Mouse (Mus musculus) embryonic facial prominence, embryonic 15.5 days (tissue): ENCODE measurements around the gene Art3. TPM values are rescaled to one million over a fixed set of nuclear protein-coding genes. Genes with fewer than 3 reads are reported as not detected.

Source experiments
- ATAC-seq: fragments of 200-750 bp; cut with Nextera tagmentation; 2 replicates; pipeline ENCODE4 v1.8.0; 2017; ENCODE audit warnings: low read depth, moderate TSS enrichment; ENCODE audit not compliant: insufficient number of reproducible peaks, low FRiP score, low TSS enrichment
- H3K27ac ChIP-seq: fragments of 300-500 bp; sonication (generic); replicated peaks from 2 replicates; pipeline ENCODE4 v1.5.1; 2015; ENCODE audit warnings: mild to moderate bottlenecking, inconsistent platforms
- H3K27me3 ChIP-seq: fragments of 300-500 bp; sonication (generic); 2 replicates; pipeline ENCODE4 v1.6.1; 2015; ENCODE audit warnings: inconsistent platforms
- H3K36me3 ChIP-seq: fragments of 300-500 bp; sonication (generic); 2 replicates; pipeline ENCODE4 v1.6.1; 2015; ENCODE audit warnings: mild to moderate bottlenecking, inconsistent platforms
- H3K4me1 ChIP-seq: fragments of 300-500 bp; sonication (generic); 2 replicates; pipeline ENCODE4 v1.6.1; 2015; ENCODE audit warnings: inconsistent platforms
- H3K4me2 ChIP-seq: fragments of 300-500 bp; sonication (generic); replicated peaks from 2 replicates; pipeline ENCODE4 v1.6.1; 2015; ENCODE audit warnings: mild to moderate bottlenecking, inconsistent platforms
- H3K4me3 ChIP-seq: fragments of 300-500 bp; sonication (generic); replicated peaks from 2 replicates; pipeline ENCODE4 v1.5.1; 2015; ENCODE audit warnings: mild to moderate bottlenecking, inconsistent platforms
- H3K9ac ChIP-seq: fragments of 300-500 bp; sonication (generic); 2 replicates; pipeline ENCODE4 v1.6.1; 2015; ENCODE audit warnings: inconsistent platforms
- H3K9me3 ChIP-seq: fragments of 300-500 bp; sonication (generic); replicated peaks from 2 replicates; pipeline ENCODE4 v1.6.1; 2016; ENCODE audit warnings: inconsistent platforms
- WGBS: fragments of 180-500 bp; shearing (Covaris S2); methylation state at CpG from one replicate; pipeline ENCODE4 v1.1.7; 2015; 5-methylcytosine and 5-hydroxymethylcytosine counted together
- polyA plus RNA-seq: library from polyadenylated mRNA; unstranded; fragments of >200 nt; fragmentation: Nextera tagmentation; extraction: Ambion mirVana; gene quantifications from 2 replicates; pipeline ENCODE4 v1.2.1, GENCODE M21; 2015

Art3 gene
- polyA plus RNA-seq, 1 experiment from 2014 or later: 4.9 TPM

- no peak overlapping the region; the same call in 1 of the 2 replicates for H3K27ac ChIP-seq
- H3K4me3 ChIP-seq: peak overlapping the region; percentile 92
- WGBS: 1% methylated on average over 12 of the region's 12 CpGs
- no peak for ATAC-seq
- H3K36me3 ChIP-seq: peaks cover 5% of the 10 kb centered on the region; the same call in 1 of the 2 replicates
- H3K27me3 ChIP-seq: no peaks in the 10 kb centered on the region
- peak overlapping the region; percentile 85 for H3K9ac ChIP-seq
- H3K9me3 ChIP-seq: no peaks in the 10 kb centered on the region
- peaks cover 10% of the 10 kb centered on the region; the same call in 1 of the 2 replicates for H3K4me1 ChIP-seq
- peak overlapping the region; percentile 58 for H3K4me2 ChIP-seq
These were observed 102.4 kb downstream of the Art3 start for GRCm38 (mm10) chr5:92434070-92434469.

- Histone ChIP-seq H3K27ac (peak overlapping the region; percentile 86), H3K9ac (peak overlapping the region; percentile 85), H3K36me3 (peaks cover 4% of the 10 kb centered on the region; the same call in 1 of the 2 replicates), H3K4me3 (peak overlapping the region; percentile 92), H3K27me3 (no peaks in the 10 kb centered on the region), H3K4me2 (peak overlapping the region; percentile 58), H3K4me1 (peaks cover 10% of the 10 kb centered on the region; the same call in 1 of the 2 replicates), H3K9me3 (no peaks in the 10 kb centered on the region)
- WGBS: 0% methylated on average over 39 of the region's 39 CpGs
- ATAC-seq: peak; percentile 56
These were observed 103.0 kb downstream of the Art3 start for GRCm38 (mm10) chr5:92434571-92434985.

GRCm38 (mm10) chr5:92435025-92435584 lies 103.5 kb downstream of the Art3 start, which contains the start of gene Nup54:
Gene Nup54, minus strand, starts transcription at chr5:92435219.
- Histone ChIP-seq H3K27me3 (no peaks in the 10 kb centered on the region), H3K27ac (peak within 1 kb of the TSS; percentile 86), H3K4me3 (peak within 1 kb of the TSS; percentile 92), H3K4me1 (peaks cover 10% of the 10 kb centered on the region; the same call in 1 of the 2 replicates), H3K9me3 (no peaks in the 10 kb centered on the region), H3K9ac (peak within 1 kb of the TSS; percentile 85), H3K4me2 (peak within 1 kb of the TSS; percentile 58), H3K36me3 (peaks cover 4% of the 10 kb centered on the region; the same call in 1 of the 2 replicates)
- 1% methylated on average over 34 of the region's 34 CpGs for WGBS
- ATAC-seq: peak; percentile 99

- Histone ChIP-seq H3K4me3 (no peak overlapping the region), H3K4me1 (peaks cover 5% of the 10 kb centered on the region; the same call in 1 of the 2 replicates), H3K36me3 (peaks cover 2% of the 10 kb centered on the region; the same call in 1 of the 2 replicates), H3K4me2 (no peak overlapping the region), H3K9me3 (no peaks in the 10 kb centered on the region), H3K27me3 (no peaks in the 10 kb centered on the region), H3K27ac (no peak overlapping the region), H3K9ac (no peak overlapping the region)
- 92% methylated on average over 8 of the region's 8 CpGs for whole genome bisulfite sequencing
- ATAC-seq: no peak
These were observed 106.9 kb downstream of the Art3 start for GRCm38 (mm10) chr5:92438540-92438939.

GRCm38 (mm10) chr5:92441494-92441893 lies 109.9 kb downstream of the Art3 start:
- Histone ChIP-seq H3K4me3 (no peak overlapping the region), H3K27ac (no peak overlapping the region), H3K9ac (no peak overlapping the region), H3K4me2 (no peak overlapping the region), H3K4me1 (no peaks in the 10 kb centered on the region), H3K36me3 (peaks cover 16% of the 10 kb centered on the region), H3K9me3 (no peaks in the 10 kb centered on the region), H3K27me3 (no peaks in the 10 kb centered on the region)
- no peak for ATAC-seq
- WGBS: 74% methylated on average over 5 of the region's 5 CpGs

- Histone ChIP-seq H3K4me1 (no peaks in the 10 kb centered on the region), H3K27ac (no peak overlapping the region), H3K36me3 (peaks cover 30% of the 10 kb centered on the region), H3K4me3 (no peak overlapping the region), H3K27me3 (no peaks in the 10 kb centered on the region), H3K4me2 (no peak overlapping the region), H3K9ac (no peak overlapping the region), H3K9me3 (no peaks in the 10 kb centered on the region)
- no peak for ATAC-seq
- WGBS: 87% methylated on average over 7 of the region's 7 CpGs
These were observed 111.3 kb downstream of the Art3 start for GRCm38 (mm10) chr5:92442914-92443313.

GRCm38 (mm10) chr5:92445016-92445415 lies 113.4 kb downstream of the Art3 start:
- H3K27me3 ChIP-seq: no peaks in the 10 kb centered on the region
- H3K36me3 ChIP-seq: peaks cover 50% of the 10 kb centered on the region
- H3K9me3 ChIP-seq: no peaks in the 10 kb centered on the region
- no peaks in the 10 kb centered on the region for H3K4me1 ChIP-seq
- no peak overlapping the region for H3K9ac ChIP-seq
- no peak overlapping the region for H3K4me3 ChIP-seq
- no peak overlapping the region for H3K4me2 ChIP-seq
- ATAC-seq: no peak
- WGBS: 88% methylated on average over 2 of the region's 2 CpGs
- no peak overlapping the region for H3K27ac ChIP-seq

- no peak overlapping the region for H3K9ac ChIP-seq
- H3K27ac ChIP-seq: no peak overlapping the region
- H3K4me2 ChIP-seq: no peak overlapping the region
- no peaks in the 10 kb centered on the region for H3K27me3 ChIP-seq
- no peaks in the 10 kb centered on the region for H3K9me3 ChIP-seq
- H3K4me3 ChIP-seq: no peak overlapping the region
- 91% methylated on average over 5 of the region's 5 CpGs for WGBS
- H3K4me1 ChIP-seq: no peaks in the 10 kb centered on the region
- H3K36me3 ChIP-seq: peaks cover 65% of the 10 kb centered on the region
- no peak for ATAC-seq
These were observed 115.1 kb downstream of the Art3 start for GRCm38 (mm10) chr5:92446736-92447135.

- Histone ChIP-seq H3K27ac (no peak overlapping the region), H3K36me3 (peaks cover 63% of the 10 kb centered on the region)
- WGBS: 97% methylated on average over 5 of the region's 5 CpGs
These were observed 121.2 kb downstream of the Art3 start for GRCm38 (mm10) chr5:92452876-92453275.

GRCm38 (mm10) chr5:92457410-92457809 lies 125.8 kb downstream of the Art3 start:
- Histone ChIP-seq H3K4me3 (no peak overlapping the region), H3K36me3 (peaks cover 27% of the 10 kb centered on the region), H3K9ac (no peak overlapping the region), H3K27me3 (no peaks in the 10 kb centered on the region), H3K4me2 (no peak overlapping the region), H3K4me1 (no peaks in the 10 kb centered on the region), H3K27ac (no peak overlapping the region), H3K9me3 (no peaks in the 10 kb centered on the region)
- WGBS: 82% methylated on average over 2 of the region's 2 CpGs
- no peak for ATAC-seq

More at GRCm38 (mm10) chr5:92452876-92453275, 121.2 kb downstream of the Art3 start:
- H3K4me1 ChIP-seq: no peaks in the 10 kb centered on the region
- H3K4me3 ChIP-seq: no peak overlapping the region
- no peak overlapping the region for H3K4me2 ChIP-seq
- no peaks in the 10 kb centered on the region for H3K27me3 ChIP-seq
- H3K9ac ChIP-seq: no peak overlapping the region
- ATAC-seq: no peak
- no peaks in the 10 kb centered on the region for H3K9me3 ChIP-seq

GRCm38 (mm10) chr5:92458726-92459125 lies 127.1 kb downstream of the Art3 start:
- H3K9me3 ChIP-seq: no peaks in the 10 kb centered on the region
- H3K4me2 ChIP-seq: no peak overlapping the region
- H3K27me3 ChIP-seq: no peaks in the 10 kb centered on the region
- H3K4me3 ChIP-seq: no peak overlapping the region
- H3K36me3 ChIP-seq: 0 out of 2 replicates have a peak, but pooled peaks cover 17% of the 10 kb centered on the region
- H3K9ac ChIP-seq: no peak overlapping the region
- no peaks in the 10 kb centered on the region for H3K4me1 ChIP-seq
- no peak overlapping the region for H3K27ac ChIP-seq
- WGBS: 44% methylated on average over 5 of the region's 5 CpGs
- no peak for ATAC-seq

GRCm38 (mm10) chr5:92461321-92461720 lies 129.7 kb downstream of the Art3 start:
- Histone ChIP-seq H3K4me3 (no peak overlapping the region), H3K36me3 (0 out of 2 replicates have a peak, but pooled peaks cover 10% of the 10 kb centered on the region), H3K9me3 (no peaks in the 10 kb centered on the region), H3K27ac (no peak overlapping the region), H3K9ac (no peak overlapping the region), H3K4me1 (no peaks in the 10 kb centered on the region), H3K27me3 (no peaks in the 10 kb centered on the region), H3K4me2 (no peak overlapping the region)
- no peak for ATAC-seq
- WGBS: 24% methylated on average over 5 of the region's 5 CpGs
